Mouse (Mus musculus) spleen, adult 2 months (tissue): ENCODE data around the gene Mdh1. TPM values are rescaled to one million over a fixed set of nuclear protein-coding genes. Genes with fewer than 3 reads are reported as not detected.

Experiments
- DNase-seq, 2 experiments: peaks; one replicate each; pipeline versions ENCODE4 v3.0.0 to v3.0.0-alpha.2; 2012 to 2021; ENCODE audit warnings: low spot score in 2 of 2, low read depth in 1 of 2
- H3K27ac ChIP-seq: fragments of 200-500 bp; 2 replicates; pipeline ENCODE4 v1.5.1; 2012; ENCODE audit warnings: low read length, inconsistent platforms; ENCODE audit not compliant: insufficient read depth
- H3K27me3 ChIP-seq: fragments of 200-500 bp; 2 replicates; pipeline ENCODE4 v1.6.1; 2012; ENCODE audit warnings: mild to moderate bottlenecking, moderate library complexity, low read length, inconsistent platforms; ENCODE audit not compliant: control insufficient read depth, insufficient read depth
- H3K36me3 ChIP-seq: fragments of 200-500 bp; 2 replicates; pipeline ENCODE4 v1.6.1; 2012; ENCODE audit warnings: mild to moderate bottlenecking, low read length, inconsistent platforms; ENCODE audit not compliant: control insufficient read depth, insufficient read depth
- H3K4me1 ChIP-seq: fragments of 200-500 bp; 2 replicates; pipeline ENCODE4 v1.6.1; 2011; ENCODE audit warnings: inconsistent platforms; ENCODE audit not compliant: control insufficient read depth, insufficient read depth, insufficient read length
- H3K4me3 ChIP-seq: fragments of 200-500 bp; 2 replicates; pipeline ENCODE4 v1.5.1; 2011; ENCODE audit warnings: mild to moderate bottlenecking, inconsistent platforms; ENCODE audit not compliant: insufficient read depth, insufficient read length; ENCODE audit errors: extremely low read depth
- CTCF ChIP-seq: fragments of 200-500 bp; IDR thresholded peaks from 2 replicates; pipeline ENCODE4 v1.5.1; 2011; ENCODE audit warnings: mild to moderate bottlenecking, inconsistent platforms; ENCODE audit not compliant: insufficient read depth, insufficient read length, insufficient replicate concordance; ENCODE audit errors: extremely low read depth
- POLR2A ChIP-seq: fragments of 200-500 bp; IDR thresholded peaks from 2 replicates; pipeline ENCODE4 v1.6.1; 2011; ENCODE audit warnings: low read depth, low read length, inconsistent platforms
- WGBS: fragments of 180-500 bp; shearing (Covaris S2); methylation state at CpG from one replicate; pipeline ENCODE4 v1.1.7; 2018; 5-methylcytosine and 5-hydroxymethylcytosine counted together
- polyA plus RNA-seq: library from polyadenylated mRNA; depleted of rRNA; stranded (reverse); fragments of >200 nt; gene quantifications from 2 replicates; pipeline ENCODE4 v1.2.3, GENCODE M21; 2012; rRNA removed

Gene Mdh1
- polyA plus RNA-seq = 45.0 and 52.0 TPM in 2 replicates

- DNase-seq = peak; percentile 89 to 98
- H3K36me3 ChIP-seq = no peaks in the 10 kb centered on the region
- under 1% methylated on average over 42 of the region's 42 CpGs for WGBS
- peak within 1 kb of the TSS; percentile 67; the same call in 1 of the 2 replicates for H3K27ac ChIP-seq
- TF ChIP-seq CTCF = no peak
- peak; percentile 35; the same call in 1 of the 2 replicates for TF ChIP-seq POLR2A
- peaks cover 11% of the 10 kb centered on the region for H3K4me1 ChIP-seq
- no peaks in the 10 kb centered on the region for H3K27me3 ChIP-seq
- peak within 1 kb of the TSS; percentile 79 for H3K4me3 ChIP-seq
Observed at GRCm38 (mm10) chr11:21571700-21572381, at the start of gene Mdh1, which contains the start of gene Wdpcp. TSS of gene Mdh1 (minus strand) at chr11:21572367. TSS of gene Wdpcp (plus strand) at chr11:21572235.

- H3K4me3 ChIP-seq = no peak overlapping the region
Observed at GRCm38 (mm10) chr11:21615915-21616314, 43.7 kb upstream of the Mdh1 start.

GRCm38 (mm10) chr11:21602497-21602896, 30.3 kb upstream of the Mdh1 start:
- Histone ChIP-seq H3K27ac (no peak overlapping the region), H3K27me3 (no peaks in the 10 kb centered on the region), H3K4me3 (no peak overlapping the region), H3K36me3 (no peaks in the 10 kb centered on the region), H3K4me1 (no peaks in the 10 kb centered on the region)
- 92% methylated on average over 5 of the region's 5 CpGs for WGBS
- DNase-seq = no peak
- TF ChIP-seq POLR2A = no peak
- TF ChIP-seq CTCF = no peak

More at GRCm38 (mm10) chr11:21615915-21616314, 43.7 kb upstream of the Mdh1 start:
- Histone ChIP-seq H3K36me3 (no peaks in the 10 kb centered on the region), H3K27ac (no peak overlapping the region), H3K27me3 (no peaks in the 10 kb centered on the region), H3K4me1 (no peaks in the 10 kb centered on the region)
- no peak for TF ChIP-seq POLR2A
- TF ChIP-seq CTCF = no peak
- no peak for DNase-seq

- no peak for DNase-seq
- TF ChIP-seq CTCF (no peak), POLR2A (no peak)
- H3K27me3 ChIP-seq = no peaks in the 10 kb centered on the region
- no peak overlapping the region for H3K4me3 ChIP-seq
- no peak overlapping the region for H3K27ac ChIP-seq
- 81% methylated on average over 1 of the region's 1 CpGs for WGBS
- H3K36me3 ChIP-seq = no peaks in the 10 kb centered on the region
- no peaks in the 10 kb centered on the region for H3K4me1 ChIP-seq
Observed at GRCm38 (mm10) chr11:21583286-21583685, 11.1 kb upstream of the Mdh1 start.

GRCm38 (mm10) chr11:21581472-21581871, 9.3 kb upstream of the Mdh1 start:
- H3K4me1 ChIP-seq = no peaks in the 10 kb centered on the region
- no peaks in the 10 kb centered on the region for H3K36me3 ChIP-seq
- no peak for TF ChIP-seq CTCF
- no peak for TF ChIP-seq POLR2A
- H3K27me3 ChIP-seq = no peaks in the 10 kb centered on the region
- DNase-seq = no peak
- H3K27ac ChIP-seq = no peak overlapping the region
- 78% methylated on average over 7 of the region's 7 CpGs for WGBS
- H3K4me3 ChIP-seq = no peak overlapping the region

- WGBS = 13% methylated on average over 10 of the region's 10 CpGs
- Histone ChIP-seq H3K27me3 (no peaks in the 10 kb centered on the region), H3K4me1 (peaks cover 11% of the 10 kb centered on the region), H3K27ac (no peak overlapping the region), H3K4me3 (peak overlapping the region; percentile 79), H3K36me3 (no peaks in the 10 kb centered on the region)
- no peak for DNase-seq
- TF ChIP-seq POLR2A = no peak
- no peak for TF ChIP-seq CTCF
Observed at GRCm38 (mm10) chr11:21570973-21571372, 1.2 kb downstream of the Mdh1 start.

- DNase-seq = no peak
- Histone ChIP-seq H3K36me3 (peaks cover 2% of the 10 kb centered on the region), H3K4me3 (no peak overlapping the region), H3K4me1 (peaks cover 11% of the 10 kb centered on the region), H3K27me3 (no peaks in the 10 kb centered on the region), H3K27ac (no peak overlapping the region)
- TF ChIP-seq CTCF (no peak), POLR2A (no peak)
- WGBS = 60% methylated on average over 2 of the region's 2 CpGs
Observed at GRCm38 (mm10) chr11:21570109-21570474, 2.1 kb downstream of the Mdh1 start.
